Mouse (Mus musculus): Measurements from ENCODE around the gene Ccn1. TPM values are rescaled to one million over a fixed set of nuclear protein-coding genes. Genes with fewer than 3 reads are reported as not detected.
A peak's percentile ranks its signal among the peaks of the same experiment; 100 is the strongest.

Gene Ccn1
- polyA plus RNA-seq, 1 experiment from 2014 or later = 3.5 TPM

- Histone ChIP-seq H3K36me3 (replicated peaks; ENCODE audit: insufficient read depth, low read length) (no peaks in the 10 kb centered on the region), H3K4me1 (ENCODE audit: insufficient read depth) (no peaks in the 10 kb centered on the region), H3K27ac (ENCODE audit: low read depth) (no peak overlapping the region), H3K9me3 (ENCODE audit: low read length) (no peaks in the 10 kb centered on the region), H3K9ac (replicated peaks) (no peak overlapping the region), H3K4me2 (ENCODE audit: low read depth, low read length) (no peak overlapping the region), H3K27me3 (ENCODE audit: insufficient read depth, low read length) (no peaks in the 10 kb centered on the region), H3K4me3 (ENCODE audit: low read depth, low read length) (no peak overlapping the region)
- ATAC-seq (no peak), DNase-seq (no peak)
- 67% methylated on average over 4 of the region's 4 CpGs for WGBS (ENCODE audit: insufficient replicate concordance)
- TF ChIP-seq EP300 (IDR thresholded peaks at IDR 0.05; ENCODE audit: low read depth) (no peak), CTCF (IDR thresholded peaks at IDR 0.05; ENCODE audit: low read depth) (no peak)
These were observed 36.5 kb downstream of the Ccn1 start for GRCm38 (mm10) chr3:145613234-145613633.

DNA sequence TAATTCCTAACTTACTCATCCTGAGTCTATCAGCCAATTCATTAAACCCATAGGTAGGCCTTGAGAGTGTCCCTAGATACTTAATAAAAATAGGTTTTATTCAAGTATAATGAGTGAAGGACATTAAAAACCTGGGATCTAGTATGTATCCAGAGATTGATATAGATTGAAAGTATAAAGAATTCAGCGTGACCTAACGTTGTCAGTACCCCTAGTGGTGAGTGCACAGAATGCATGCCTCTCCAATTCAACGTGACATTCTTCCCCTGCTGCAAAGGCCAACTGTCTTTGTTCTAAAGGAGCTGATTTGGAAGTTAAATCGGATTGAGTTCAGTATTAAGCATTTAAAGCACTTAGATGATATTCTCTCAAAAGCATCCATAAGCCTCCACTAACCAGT is 37.1 kb downstream of the Ccn1 start:
- no peak for ATAC-seq
- Histone ChIP-seq H3K4me1 (ENCODE audit: insufficient read depth) (no peaks in the 10 kb centered on the region), H3K4me3 (ENCODE audit: low read depth, low read length) (no peak overlapping the region), H3K36me3 (replicated peaks; ENCODE audit: insufficient read depth, low read length) (no peaks in the 10 kb centered on the region), H3K9ac (replicated peaks) (no peak overlapping the region), H3K27ac (ENCODE audit: low read depth) (no peak overlapping the region), H3K4me2 (ENCODE audit: low read depth, low read length) (no peak overlapping the region), H3K27me3 (ENCODE audit: insufficient read depth, low read length) (no peaks in the 10 kb centered on the region), H3K9me3 (ENCODE audit: low read length) (no peaks in the 10 kb centered on the region)
- 22% methylated on average over 4 of the region's 4 CpGs for WGBS (ENCODE audit: insufficient replicate concordance)
- no peak for DNase-seq
- TF ChIP-seq CTCF (IDR thresholded peaks at IDR 0.05; ENCODE audit: low read depth) (peak; percentile 74), EP300 (IDR thresholded peaks at IDR 0.05; ENCODE audit: low read depth) (no peak)

- no peaks in the 10 kb centered on the region for H3K4me1 ChIP-seq (ENCODE audit: insufficient read depth)
- no peak overlapping the region for H3K4me2 ChIP-seq (ENCODE audit: low read depth, low read length)
- ATAC-seq (no peak), DNase-seq (no peak)
- H3K27me3 ChIP-seq (ENCODE audit: insufficient read depth, low read length) = no peaks in the 10 kb centered on the region
- no peak overlapping the region for H3K4me3 ChIP-seq (ENCODE audit: low read depth, low read length)
- 67% methylated on average over 5 of the region's 5 CpGs for WGBS (ENCODE audit: insufficient replicate concordance)
- no peak overlapping the region for H3K27ac ChIP-seq (ENCODE audit: low read depth)
- no peak for TF ChIP-seq CTCF (IDR thresholded peaks at IDR 0.05; ENCODE audit: low read depth)
- TF ChIP-seq EP300 (IDR thresholded peaks at IDR 0.05; ENCODE audit: low read depth) = no peak
- peaks cover 8% of the 10 kb centered on the region; the same call in 1 of the 2 replicates for H3K36me3 ChIP-seq (replicated peaks; ENCODE audit: insufficient read depth, low read length)
- no peaks in the 10 kb centered on the region for H3K9me3 ChIP-seq (ENCODE audit: low read length)
- H3K9ac ChIP-seq (replicated peaks) = no peak overlapping the region
These were observed 41.5 kb downstream of the Ccn1 start for GRCm38 (mm10) chr3:145608320-145608719.

DNA sequence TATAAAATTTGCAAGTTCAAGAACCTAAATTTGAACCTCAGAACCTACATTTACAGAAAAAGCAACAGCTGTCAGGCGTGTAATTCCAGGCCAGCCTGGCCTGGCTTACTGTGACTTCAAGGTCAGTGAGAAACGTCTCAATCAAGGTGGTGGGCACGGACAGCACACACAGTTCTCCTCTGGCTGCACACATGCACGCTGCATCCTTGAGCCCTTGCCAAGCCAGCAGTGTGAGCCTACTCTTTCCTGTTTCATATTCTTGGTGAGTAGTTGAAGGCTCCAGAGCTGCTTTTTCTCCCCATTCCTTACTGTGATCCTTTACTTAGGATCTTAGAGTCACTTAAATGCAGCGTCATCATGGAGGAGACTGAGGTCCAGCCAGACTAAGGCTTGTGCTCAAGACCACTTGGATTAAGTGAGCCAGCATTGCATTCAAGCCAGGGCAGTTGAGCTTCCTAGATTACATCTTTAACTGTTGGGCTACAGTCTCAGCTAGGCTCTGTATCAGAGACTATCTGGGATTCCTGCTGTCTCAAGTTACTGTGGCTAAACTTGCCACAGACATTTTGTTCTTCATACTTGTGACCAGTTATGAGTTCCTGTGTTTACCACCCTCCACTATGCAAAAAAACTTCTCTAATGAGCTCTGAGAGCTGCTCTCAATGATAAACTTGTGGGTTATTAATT is 44.2 kb downstream of the Ccn1 start:
- Histone ChIP-seq H3K4me1 (ENCODE audit: insufficient read depth) (no peaks in the 10 kb centered on the region), H3K27ac (ENCODE audit: low read depth) (no peak overlapping the region), H3K9ac (replicated peaks) (no peak overlapping the region), H3K27me3 (ENCODE audit: insufficient read depth, low read length) (no peaks in the 10 kb centered on the region), H3K4me2 (ENCODE audit: low read depth, low read length) (no peak overlapping the region), H3K4me3 (ENCODE audit: low read depth, low read length) (no peak overlapping the region), H3K36me3 (replicated peaks; ENCODE audit: insufficient read depth, low read length) (peaks cover 11% of the 10 kb centered on the region; the same call in 1 of the 2 replicates), H3K9me3 (ENCODE audit: low read length) (no peaks in the 10 kb centered on the region)
- TF ChIP-seq EP300 (IDR thresholded peaks at IDR 0.05; ENCODE audit: low read depth) (no peak), CTCF (IDR thresholded peaks at IDR 0.05; ENCODE audit: low read depth) (no peak)
- DNase-seq (no peak), ATAC-seq (no peak)
- WGBS (ENCODE audit: insufficient replicate concordance) = 81% methylated on average over 5 of the region's 5 CpGs

- 63% methylated on average over 11 of the region's 11 CpGs for WGBS (ENCODE audit: insufficient replicate concordance)
- no peaks in the 10 kb centered on the region for H3K9me3 ChIP-seq (ENCODE audit: low read length)
- no peaks in the 10 kb centered on the region for H3K27me3 ChIP-seq (ENCODE audit: insufficient read depth, low read length)
- H3K4me2 ChIP-seq (ENCODE audit: low read depth, low read length) = no peak overlapping the region
- no peak overlapping the region for H3K4me3 ChIP-seq (ENCODE audit: low read depth, low read length)
- H3K36me3 ChIP-seq (replicated peaks; ENCODE audit: insufficient read depth, low read length) = peaks cover 11% of the 10 kb centered on the region
- no peak overlapping the region for H3K9ac ChIP-seq (replicated peaks)
- H3K27ac ChIP-seq (ENCODE audit: low read depth) = no peak overlapping the region
- TF ChIP-seq EP300 (IDR thresholded peaks at IDR 0.05; ENCODE audit: low read depth) (no peak), CTCF (IDR thresholded peaks at IDR 0.05; ENCODE audit: low read depth) (no peak)
- no peak for DNase-seq
- ATAC-seq = no peak
- no peaks in the 10 kb centered on the region for H3K4me1 ChIP-seq (ENCODE audit: insufficient read depth)
These were observed 47.2 kb downstream of the Ccn1 start for GRCm38 (mm10) chr3:145602410-145603206.

GRCm38 (mm10) chr3:145601345-145601744 is 48.4 kb downstream of the Ccn1 start:
- DNase-seq = no peak
- no peak overlapping the region for H3K9ac ChIP-seq (replicated peaks)
- peaks cover 11% of the 10 kb centered on the region for H3K36me3 ChIP-seq (replicated peaks; ENCODE audit: insufficient read depth, low read length)
- 0 out of 2 replicates have a peak overlapping the region, but pooled peaks have one; percentile 18 for H3K4me2 ChIP-seq (ENCODE audit: low read depth, low read length)
- peak; percentile 45 for ATAC-seq
- 55% methylated on average over 6 of the region's 6 CpGs for WGBS (ENCODE audit: insufficient replicate concordance)
- no peaks in the 10 kb centered on the region for H3K9me3 ChIP-seq (ENCODE audit: low read length)
- H3K4me3 ChIP-seq (ENCODE audit: low read depth, low read length) = no peak overlapping the region
- H3K4me1 ChIP-seq (ENCODE audit: insufficient read depth) = no peaks in the 10 kb centered on the region
- no peaks in the 10 kb centered on the region for H3K27me3 ChIP-seq (ENCODE audit: insufficient read depth, low read length)
- TF ChIP-seq CTCF (IDR thresholded peaks at IDR 0.05; ENCODE audit: low read depth) = no peak
- no peak for TF ChIP-seq EP300 (IDR thresholded peaks at IDR 0.05; ENCODE audit: low read depth)
- H3K27ac ChIP-seq (ENCODE audit: low read depth) = peak overlapping the region; percentile 35; the same call in 1 of the 2 replicates

Data from liver, postnatal 0 days (tissue).